Mouse (Mus musculus): ENCODE measurements around the gene Bpifb2. TPM values are rescaled to one million over a fixed set of nuclear protein-coding genes. Genes with fewer than 3 reads are reported as not detected.

Gene Bpifb2
- polyA plus RNA-seq, 1 experiment: not detected

DNA sequence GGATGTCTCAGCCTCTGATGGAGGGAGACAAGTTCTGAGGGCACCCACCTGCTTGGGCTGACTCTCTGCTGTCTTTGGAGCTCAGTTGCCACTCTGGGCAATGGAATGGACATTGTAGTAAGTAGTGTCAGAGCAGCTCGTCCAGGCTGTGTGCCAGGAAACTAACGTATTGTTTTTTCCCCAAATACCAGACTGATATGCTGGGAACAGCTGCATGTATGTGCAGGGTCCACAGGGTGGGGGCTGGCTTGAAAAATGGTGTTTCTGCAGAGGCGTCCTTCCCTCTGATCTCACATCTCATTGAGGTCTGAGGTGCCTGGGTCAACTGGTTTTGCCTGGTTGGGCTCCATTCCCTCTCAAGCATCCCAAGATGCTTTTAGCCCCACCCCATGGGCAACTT is 14.1 kb upstream of the Bpifb2 start:
- no peak for TF ChIP-seq EP300 (IDR thresholded peaks at IDR 0.05; ENCODE audit: insufficient read depth, low read depth, low read length)
- TF ChIP-seq CTCF (IDR thresholded peaks at IDR 0.05; ENCODE audit: low read depth, low read length): no peak
- no peak for TF ChIP-seq POLR2A (IDR thresholded peaks at IDR 0.05; ENCODE audit: insufficient read depth, low read length)
- Histone ChIP-seq H3K27me3 (ENCODE audit: control insufficient read depth, insufficient read depth, low read length, poor library complexity, severe bottlenecking) (no peaks in the 10 kb centered on the region), H3K9ac (ENCODE audit: low read depth, poor library complexity, severe bottlenecking) (no peak overlapping the region), H3K4me1 (ENCODE audit: control insufficient read depth, insufficient read depth, low read length) (no peaks in the 10 kb centered on the region), H3K4me3 (ENCODE audit: low read depth, low read length) (no peak overlapping the region), H3K27ac (ENCODE audit: insufficient read depth, low read length) (no peak overlapping the region), H3K36me3 (ENCODE audit: control insufficient read depth, insufficient read depth, low read length, poor library complexity, severe bottlenecking) (no peaks in the 10 kb centered on the region), H3K9me3 (replicated peaks; ENCODE audit: control insufficient read depth, insufficient read depth, low read length, poor library complexity, severe bottlenecking) (no peaks in the 10 kb centered on the region)

GRCm38 (mm10) chr2:153861960-153862359 is 12.9 kb upstream of the Bpifb2 start:
- no peak for TF ChIP-seq POLR2A (IDR thresholded peaks at IDR 0.05; ENCODE audit: insufficient read depth, low read length)
- TF ChIP-seq CTCF (IDR thresholded peaks at IDR 0.05; ENCODE audit: low read depth, low read length): no peak
- TF ChIP-seq EP300 (IDR thresholded peaks at IDR 0.05; ENCODE audit: insufficient read depth, low read depth, low read length): no peak
- Histone ChIP-seq H3K9me3 (replicated peaks; ENCODE audit: control insufficient read depth, insufficient read depth, low read length, poor library complexity, severe bottlenecking) (no peaks in the 10 kb centered on the region), H3K9ac (ENCODE audit: low read depth, poor library complexity, severe bottlenecking) (no peak overlapping the region), H3K4me3 (ENCODE audit: low read depth, low read length) (no peak overlapping the region), H3K36me3 (ENCODE audit: control insufficient read depth, insufficient read depth, low read length, poor library complexity, severe bottlenecking) (no peaks in the 10 kb centered on the region), H3K27me3 (ENCODE audit: control insufficient read depth, insufficient read depth, low read length, poor library complexity, severe bottlenecking) (no peaks in the 10 kb centered on the region), H3K4me1 (ENCODE audit: control insufficient read depth, insufficient read depth, low read length) (no peaks in the 10 kb centered on the region), H3K27ac (ENCODE audit: insufficient read depth, low read length) (no peak overlapping the region)

DNA sequence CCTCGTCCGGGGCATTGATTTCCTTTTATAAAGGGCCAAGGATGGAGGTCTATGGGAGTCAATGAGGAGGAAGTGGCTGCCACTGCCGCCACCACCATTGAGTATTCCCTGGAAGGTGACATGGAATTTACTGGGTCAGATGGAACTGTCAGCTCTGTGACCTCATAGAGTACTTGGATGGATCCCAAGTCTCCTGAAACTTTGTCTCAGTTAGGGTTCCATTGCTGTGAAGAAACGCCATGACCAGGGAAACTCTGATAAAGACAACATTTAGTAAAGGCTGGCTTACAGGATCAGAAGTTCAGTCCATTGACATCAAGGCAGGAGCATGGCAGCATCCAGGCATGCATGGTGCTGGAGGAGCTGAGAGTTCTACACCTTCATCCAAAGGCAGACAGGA is 3.9 kb upstream of the Bpifb2 start, which contains the start of gene Sun5:
TSS of gene Sun5 (minus strand) at position 101 of the 400 bp plus-strand sequence.
- no peak for TF ChIP-seq POLR2A (IDR thresholded peaks at IDR 0.05; ENCODE audit: insufficient read depth, low read length)
- TF ChIP-seq CTCF (IDR thresholded peaks at IDR 0.05; ENCODE audit: low read depth, low read length): no peak
- no peak for TF ChIP-seq EP300 (IDR thresholded peaks at IDR 0.05; ENCODE audit: insufficient read depth, low read depth, low read length)
- Histone ChIP-seq H3K4me3 (ENCODE audit: low read depth, low read length) (no peak within 1 kb of the TSS), H3K27me3 (ENCODE audit: control insufficient read depth, insufficient read depth, low read length, poor library complexity, severe bottlenecking) (no peaks in the 10 kb centered on the region), H3K27ac (ENCODE audit: insufficient read depth, low read length) (no peak within 1 kb of the TSS), H3K9ac (ENCODE audit: low read depth, poor library complexity, severe bottlenecking) (no peak within 1 kb of the TSS), H3K4me1 (ENCODE audit: control insufficient read depth, insufficient read depth, low read length) (no peaks in the 10 kb centered on the region), H3K9me3 (replicated peaks; ENCODE audit: control insufficient read depth, insufficient read depth, low read length, poor library complexity, severe bottlenecking) (no peaks in the 10 kb centered on the region), H3K36me3 (ENCODE audit: control insufficient read depth, insufficient read depth, low read length, poor library complexity, severe bottlenecking) (no peaks in the 10 kb centered on the region)

GRCm38 (mm10) chr2:153899111-153899510 is 24.3 kb downstream of the Bpifb2 start:
- Histone ChIP-seq H3K4me3 (ENCODE audit: low read depth, low read length) (no peak overlapping the region), H3K36me3 (ENCODE audit: control insufficient read depth, insufficient read depth, low read length, poor library complexity, severe bottlenecking) (no peaks in the 10 kb centered on the region), H3K9ac (ENCODE audit: low read depth, poor library complexity, severe bottlenecking) (no peak overlapping the region), H3K4me1 (ENCODE audit: control insufficient read depth, insufficient read depth, low read length) (no peaks in the 10 kb centered on the region), H3K27ac (ENCODE audit: insufficient read depth, low read length) (no peak overlapping the region), H3K27me3 (ENCODE audit: control insufficient read depth, insufficient read depth, low read length, poor library complexity, severe bottlenecking) (no peaks in the 10 kb centered on the region), H3K9me3 (replicated peaks; ENCODE audit: control insufficient read depth, insufficient read depth, low read length, poor library complexity, severe bottlenecking) (no peaks in the 10 kb centered on the region)
- TF ChIP-seq EP300 (IDR thresholded peaks at IDR 0.05; ENCODE audit: insufficient read depth, low read depth, low read length): no peak
- no peak for TF ChIP-seq POLR2A (IDR thresholded peaks at IDR 0.05; ENCODE audit: insufficient read depth, low read length)
- TF ChIP-seq CTCF (IDR thresholded peaks at IDR 0.05; ENCODE audit: low read depth, low read length): no peak

DNA sequence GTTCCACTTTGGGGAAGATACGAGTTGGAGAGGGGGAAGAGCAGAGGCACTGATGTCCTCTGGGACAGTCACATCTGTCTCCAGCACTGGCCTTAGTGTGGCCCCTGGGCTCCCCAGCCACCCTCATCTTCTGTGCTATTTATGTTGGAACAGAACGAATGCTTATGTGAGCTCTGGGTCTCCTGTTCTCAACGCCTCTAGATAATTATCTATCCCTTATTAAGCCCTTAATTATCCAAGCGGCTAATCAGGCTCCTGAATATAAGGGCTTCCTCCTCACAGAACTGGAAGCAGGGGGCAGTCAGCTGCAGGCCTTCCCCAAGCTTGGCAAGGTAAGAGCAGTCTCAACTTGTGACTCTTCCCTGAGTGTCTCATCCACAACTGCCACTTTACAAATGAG is 25.2 kb downstream of the Bpifb2 start, which contains the start of gene Bpifb6:
TSS of gene Bpifb6 (plus strand) at position 301 of the 400 bp plus-strand sequence.
- Histone ChIP-seq H3K27me3 (ENCODE audit: control insufficient read depth, insufficient read depth, low read length, poor library complexity, severe bottlenecking) (no peaks in the 10 kb centered on the region), H3K4me3 (ENCODE audit: low read depth, low read length) (no peak within 1 kb of the TSS)

DNA sequence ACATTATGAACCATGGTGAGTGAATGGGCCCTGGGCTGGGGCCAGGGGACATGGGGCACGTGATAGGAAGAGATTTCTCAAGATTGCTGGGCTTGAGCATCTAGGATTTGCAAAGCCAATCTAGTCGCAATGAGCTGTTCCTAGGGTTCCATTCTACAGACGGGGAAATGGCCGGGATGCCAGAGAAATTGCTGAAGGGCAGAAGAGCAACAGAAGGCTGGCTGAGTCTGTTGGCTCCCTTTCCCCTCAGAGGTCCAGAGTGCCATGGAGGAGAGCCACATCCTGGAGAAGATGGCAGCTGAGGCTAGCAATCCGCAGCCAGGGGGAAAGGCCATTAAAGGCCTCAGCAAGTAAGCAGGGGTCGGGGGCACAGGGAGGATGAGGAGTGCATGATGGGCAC is 27.9 kb downstream of the Bpifb2 start:
- no peak overlapping the region for H3K4me3 ChIP-seq (ENCODE audit: low read depth, low read length)
- no peaks in the 10 kb centered on the region for H3K27me3 ChIP-seq (ENCODE audit: control insufficient read depth, insufficient read depth, low read length, poor library complexity, severe bottlenecking)
- H3K27ac ChIP-seq (ENCODE audit: insufficient read depth, low read length): no peak overlapping the region
- no peaks in the 10 kb centered on the region for H3K9me3 ChIP-seq (replicated peaks; ENCODE audit: control insufficient read depth, insufficient read depth, low read length, poor library complexity, severe bottlenecking)
- H3K9ac ChIP-seq (ENCODE audit: low read depth, poor library complexity, severe bottlenecking): no peak overlapping the region
- H3K36me3 ChIP-seq (ENCODE audit: control insufficient read depth, insufficient read depth, low read length, poor library complexity, severe bottlenecking): no peaks in the 10 kb centered on the region
- H3K4me1 ChIP-seq (ENCODE audit: control insufficient read depth, insufficient read depth, low read length): no peaks in the 10 kb centered on the region
- TF ChIP-seq EP300 (IDR thresholded peaks at IDR 0.05; ENCODE audit: insufficient read depth, low read depth, low read length): no peak
- TF ChIP-seq CTCF (IDR thresholded peaks at IDR 0.05; ENCODE audit: low read depth, low read length): no peak
- TF ChIP-seq POLR2A (IDR thresholded peaks at IDR 0.05; ENCODE audit: insufficient read depth, low read length): no peak

More for the DNA sequence above, 25.2 kb downstream of the Bpifb2 start, which contains the start of gene Bpifb6:
- Histone ChIP-seq H3K4me1 (ENCODE audit: control insufficient read depth, insufficient read depth, low read length) (no peaks in the 10 kb centered on the region), H3K27ac (ENCODE audit: insufficient read depth, low read length) (no peak within 1 kb of the TSS), H3K36me3 (ENCODE audit: control insufficient read depth, insufficient read depth, low read length, poor library complexity, severe bottlenecking) (no peaks in the 10 kb centered on the region), H3K9ac (ENCODE audit: low read depth, poor library complexity, severe bottlenecking) (no peak within 1 kb of the TSS), H3K9me3 (replicated peaks; ENCODE audit: control insufficient read depth, insufficient read depth, low read length, poor library complexity, severe bottlenecking) (no peaks in the 10 kb centered on the region)
- TF ChIP-seq CTCF (IDR thresholded peaks at IDR 0.05; ENCODE audit: low read depth, low read length): no peak
- TF ChIP-seq EP300 (IDR thresholded peaks at IDR 0.05; ENCODE audit: insufficient read depth, low read depth, low read length): no peak
- TF ChIP-seq POLR2A (IDR thresholded peaks at IDR 0.05; ENCODE audit: insufficient read depth, low read length): no peak
